Mouse (Mus musculus): ENCODE data around the gene Napb. TPM values are rescaled to one million over a fixed set of nuclear protein-coding genes. Genes with fewer than 3 reads are reported as not detected.

The Napb gene
- total RNA-seq, 2 experiments from 2014 or later = 4.3 to 6.2 TPM

DNA sequence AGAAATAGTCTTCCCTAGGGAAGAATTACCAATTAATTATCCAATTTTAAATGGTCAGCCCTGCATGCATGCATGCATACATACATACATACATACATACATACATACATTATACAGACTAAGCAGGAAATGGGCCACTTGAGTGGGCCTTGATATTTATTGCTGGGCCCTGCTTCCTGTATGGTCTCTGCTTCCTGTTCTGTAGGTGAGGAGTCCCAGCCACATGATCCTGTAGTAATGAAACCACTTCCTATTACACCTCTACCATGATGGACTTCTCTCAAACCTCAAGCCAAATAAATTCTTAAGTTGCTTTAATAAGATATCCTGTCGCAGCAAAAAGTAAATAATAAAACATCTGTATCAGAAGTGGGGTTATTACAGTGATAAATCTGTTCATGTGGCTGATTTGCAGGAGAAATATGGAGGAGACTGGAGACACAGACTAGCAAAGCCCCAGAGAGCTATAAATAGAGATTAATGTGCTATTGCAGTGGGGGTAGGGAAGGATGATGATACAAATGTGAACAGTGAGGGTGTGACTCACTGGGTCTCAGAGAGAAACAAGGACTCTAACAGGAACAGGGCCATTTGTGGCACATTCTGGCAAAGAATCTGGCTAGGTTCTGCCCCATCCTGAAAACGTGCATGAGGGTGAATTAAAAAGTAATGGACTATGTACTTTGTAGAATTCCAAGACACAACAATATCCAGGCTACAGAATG, 12.8 kb downstream of the Napb start:
- peak overlapping the region; percentile 61 for H3K27ac ChIP-seq
- no peak overlapping the region for H3K4me3 ChIP-seq
- DNase-seq = no peak
- intact Hi-C loops (cut with DNase I) = no loop called here
- TF ChIP-seq CTCF (IDR thresholded peaks at IDR 0.05) = no peak

DNA sequence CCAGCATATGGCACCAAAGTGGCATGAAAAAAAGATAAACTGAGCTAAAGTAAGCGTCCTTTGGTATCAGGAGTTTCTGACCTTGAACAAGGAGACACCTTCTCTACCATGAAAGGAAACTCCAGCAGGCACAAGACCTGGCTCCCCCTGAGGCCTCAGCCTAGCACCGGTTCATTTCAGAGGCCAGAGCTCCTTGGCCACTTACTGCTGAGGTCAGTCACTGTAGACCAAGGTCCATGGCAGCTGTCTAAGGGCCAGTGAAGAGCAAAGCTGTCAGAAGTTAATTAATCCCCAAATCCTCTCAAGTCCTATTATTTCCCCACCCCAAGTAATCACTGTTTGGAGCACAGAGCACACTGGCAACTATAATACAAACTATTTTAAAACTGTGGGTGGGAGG, 15.2 kb downstream of the Napb start:
- intact Hi-C loops (cut with DNase I) = no loop called here
- DNase-seq = no peak
- Histone ChIP-seq H3K27ac (peak overlapping the region; percentile 57), H3K4me3 (no peak overlapping the region)
- TF ChIP-seq CTCF (IDR thresholded peaks at IDR 0.05) = no peak

DNA sequence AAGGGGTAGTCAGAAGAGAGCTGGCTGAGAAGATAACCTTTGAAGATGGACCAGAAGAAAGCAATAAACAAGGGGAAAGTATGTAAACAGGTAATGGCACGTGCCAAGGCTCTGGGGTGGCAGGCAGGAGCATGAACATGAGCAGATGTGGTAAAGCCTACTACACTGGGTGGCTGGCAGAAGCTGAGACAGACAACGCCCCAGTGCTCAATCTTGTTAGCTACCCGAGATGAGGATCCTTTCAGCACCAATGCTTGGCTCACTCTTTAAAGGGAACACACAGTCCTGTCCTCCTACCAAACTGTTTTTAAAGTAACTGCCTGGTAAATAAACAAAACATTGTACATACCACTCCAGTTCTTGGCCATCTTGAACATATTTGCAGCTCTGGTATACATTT, 19.9 kb downstream of the Napb start:
- Histone ChIP-seq H3K27ac (peak overlapping the region; percentile 54), H3K4me3 (no peak overlapping the region)
- DNase-seq = peak; percentile 38
- TF ChIP-seq CTCF (IDR thresholded peaks at IDR 0.05) = no peak
- intact Hi-C loops (cut with DNase I) = no loop called here

DNA sequence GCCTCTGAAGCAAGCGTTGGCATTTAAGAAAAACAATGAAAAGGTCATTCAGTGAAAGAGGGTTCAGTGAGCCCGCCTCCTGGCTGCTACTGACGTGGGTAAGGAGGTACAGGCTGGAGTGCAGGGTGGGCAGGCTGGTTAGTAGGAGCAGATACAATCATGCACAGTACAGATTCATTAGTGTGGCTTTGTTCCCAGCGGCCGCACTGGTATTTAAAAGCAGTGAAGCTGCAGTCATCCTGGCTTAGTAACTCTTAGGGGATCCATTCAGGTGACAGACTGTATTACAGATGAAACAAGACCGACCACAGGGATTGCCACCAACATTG, 25.1 kb downstream of the Napb start:
- TF ChIP-seq CTCF (IDR thresholded peaks at IDR 0.05) = no peak

DNA sequence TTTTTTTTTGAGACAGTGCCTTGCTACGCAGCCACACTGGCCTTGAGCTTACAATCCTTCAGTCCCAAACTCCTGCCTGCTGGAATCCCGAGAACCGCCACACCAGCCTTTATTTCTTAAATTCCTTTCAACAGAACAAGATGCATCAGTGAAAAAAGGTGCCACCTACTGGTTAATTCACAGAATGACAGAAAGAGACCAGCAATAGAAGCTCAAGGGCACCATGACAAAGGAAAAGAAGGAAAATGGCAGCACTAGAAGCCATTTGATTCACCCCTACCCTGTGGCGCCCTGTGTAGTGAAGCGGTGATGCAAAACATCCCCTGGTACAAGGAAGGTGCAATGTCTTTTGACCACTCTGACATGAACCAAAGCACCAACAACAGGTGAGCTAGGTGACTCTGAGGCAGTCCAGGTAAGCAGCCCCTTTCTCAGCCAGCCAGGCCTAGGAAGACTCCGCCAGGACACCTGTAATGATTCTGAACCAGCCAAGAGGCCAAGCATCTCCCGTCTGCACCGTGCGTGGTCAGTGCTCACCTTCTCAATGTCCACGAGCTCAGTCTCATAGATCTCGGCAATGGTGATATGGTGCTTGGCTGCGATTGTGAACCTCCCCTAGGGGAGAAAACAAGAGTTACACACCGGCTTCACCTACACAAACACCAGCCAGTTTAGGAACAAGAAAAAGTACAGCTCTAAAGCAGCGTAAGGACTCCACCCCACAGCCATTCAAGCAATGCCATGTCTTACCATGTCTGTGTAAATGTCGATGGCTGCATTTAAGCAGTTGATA, 25.7 kb downstream of the Napb start:
- DNase-seq = no peak
- intact Hi-C loops (cut with DNase I) = no loop called here
- Histone ChIP-seq H3K4me3 (no peak overlapping the region), H3K27ac (no peak overlapping the region)
- peak; percentile 63 for TF ChIP-seq CTCF (IDR thresholded peaks at IDR 0.05)

More for the DNA sequence above, 25.1 kb downstream of the Napb start:
- DNase-seq = no peak
- intact Hi-C loops (cut with DNase I) = no loop called here
- no peak overlapping the region for H3K27ac ChIP-seq
- H3K4me3 ChIP-seq = no peak overlapping the region

DNA sequence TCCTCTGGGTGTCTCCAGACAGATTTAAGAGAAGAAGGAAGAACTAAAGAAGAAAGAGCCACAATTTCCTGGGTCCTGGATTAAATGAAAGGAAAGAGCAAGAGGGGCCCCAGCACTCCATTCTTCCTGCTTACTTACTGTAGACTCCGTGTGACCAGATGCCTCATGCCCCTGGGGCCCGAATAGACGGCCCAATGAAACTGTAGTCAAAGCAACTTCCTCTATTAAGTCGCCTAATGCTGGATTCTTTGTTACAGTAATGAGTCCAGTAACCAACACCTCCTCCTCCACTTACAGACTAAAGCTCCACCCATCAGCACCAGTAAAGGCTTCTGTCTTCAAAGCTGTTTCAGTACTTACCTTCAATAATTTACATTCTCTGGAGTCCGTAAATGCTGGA, 33.7 kb downstream of the Napb start:
- no peak for TF ChIP-seq CTCF (IDR thresholded peaks at IDR 0.05)
- intact Hi-C loops (cut with DNase I) = no loop called here
- no peak overlapping the region for H3K27ac ChIP-seq
- H3K4me3 ChIP-seq = no peak overlapping the region
- no peak for DNase-seq

DNA sequence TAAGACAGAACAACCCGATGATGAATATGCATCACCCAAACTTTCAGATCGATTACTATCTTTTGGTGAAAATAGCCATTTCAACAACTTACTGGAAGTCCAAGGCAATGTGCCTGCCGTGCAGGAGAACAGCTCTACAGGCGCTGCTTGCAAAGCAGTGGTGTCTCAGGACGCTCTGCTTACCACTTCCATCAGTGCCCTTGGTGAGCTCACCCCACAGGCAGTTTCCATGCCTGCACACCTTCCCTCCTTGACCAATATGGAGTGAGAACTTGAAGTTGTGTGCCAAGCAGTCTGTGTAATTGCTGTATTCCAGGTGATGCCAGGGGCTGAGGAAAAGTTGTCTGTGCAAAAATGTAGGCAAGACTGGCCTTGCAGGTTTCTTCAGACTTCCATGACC, 41.5 kb downstream of the Napb start:
- intact Hi-C loops (cut with DNase I) = no loop called here
- no peak for TF ChIP-seq CTCF (IDR thresholded peaks at IDR 0.05)
- H3K4me3 ChIP-seq = no peak overlapping the region
- no peak for DNase-seq
- H3K27ac ChIP-seq = no peak overlapping the region

DNA sequence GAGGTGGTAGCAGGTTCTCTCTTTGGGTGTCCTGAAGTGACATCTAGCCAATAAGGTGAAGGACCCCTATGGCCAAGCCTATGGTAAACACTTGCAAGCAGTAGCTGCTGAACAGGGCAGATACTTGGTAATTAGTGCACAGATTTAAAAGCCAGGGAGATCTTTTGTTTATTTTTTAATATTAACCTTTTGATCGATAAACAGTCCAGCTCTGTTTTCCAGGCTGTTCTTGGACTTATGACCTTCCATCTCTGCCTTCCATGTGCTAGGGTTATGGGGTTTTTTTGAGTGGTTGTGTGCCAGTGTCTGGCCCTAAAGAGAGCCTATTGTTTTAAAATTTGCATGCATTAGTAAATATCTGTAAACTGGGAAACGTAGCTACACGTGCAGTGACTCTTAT, 42.0 kb downstream of the Napb start:
- no peak overlapping the region for H3K4me3 ChIP-seq
- TF ChIP-seq CTCF (IDR thresholded peaks at IDR 0.05) = no peak
- no peak overlapping the region for H3K27ac ChIP-seq
- DNase-seq = no peak
- intact Hi-C loops (cut with DNase I) = no loop called here

DNA sequence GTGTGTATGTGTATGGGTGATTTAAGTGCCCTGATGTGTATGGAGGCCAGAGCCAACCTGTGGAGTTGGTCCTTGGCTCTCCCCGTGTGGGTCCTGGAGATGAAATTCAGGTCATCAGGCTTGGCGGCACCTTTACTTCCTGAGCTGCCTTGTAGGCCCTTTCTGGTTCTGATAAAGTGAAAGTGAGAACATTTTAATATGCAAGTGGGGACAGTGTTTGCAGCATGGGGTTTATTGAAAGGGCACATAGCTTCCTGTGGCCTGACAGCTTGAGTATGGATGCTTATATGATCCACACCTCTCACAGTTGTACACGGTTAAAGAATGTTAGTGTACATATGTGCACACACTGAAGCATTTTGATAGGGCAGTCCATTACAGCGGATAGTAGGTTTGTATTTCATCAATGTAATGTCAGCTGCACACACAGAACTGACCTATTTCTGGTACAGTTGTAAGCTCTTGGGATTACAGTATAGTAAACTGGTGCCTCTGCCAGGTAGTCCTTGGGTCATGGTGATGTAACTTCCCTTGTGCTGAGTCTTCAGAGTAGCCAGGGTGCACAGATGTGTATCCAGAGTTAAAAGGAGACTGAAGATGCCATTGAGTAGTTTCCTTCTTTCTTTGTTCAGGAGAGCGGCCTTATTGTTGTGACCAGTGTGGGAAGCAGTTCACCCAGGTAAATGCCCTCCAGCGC, 42.7 kb downstream of the Napb start:
- Histone ChIP-seq H3K4me3 (no peak overlapping the region), H3K27ac (no peak overlapping the region)
- TF ChIP-seq CTCF (IDR thresholded peaks at IDR 0.05) = no peak
- no peak for DNase-seq
- intact Hi-C loops (cut with DNase I) = no loop called here

DNA sequence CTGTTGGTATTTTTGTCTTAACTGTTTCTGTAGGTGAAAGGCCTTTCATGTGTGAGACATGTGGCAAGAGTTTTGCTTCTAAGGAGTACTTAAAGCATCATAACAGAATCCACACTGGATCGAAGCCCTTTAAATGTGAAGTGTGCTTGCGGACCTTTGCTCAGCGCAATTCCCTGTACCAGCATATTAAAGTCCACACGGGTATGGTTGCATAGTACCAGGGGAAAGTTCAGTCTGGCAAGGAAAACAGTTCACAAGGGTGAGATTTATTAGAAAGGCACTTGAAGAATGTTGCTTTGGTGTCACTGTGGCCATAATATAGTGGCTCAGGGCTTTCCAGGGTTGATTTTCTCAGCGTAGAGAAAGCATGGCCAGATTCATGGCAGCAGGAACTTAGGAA, 44.3 kb downstream of the Napb start:
- no peak overlapping the region for H3K4me3 ChIP-seq
- H3K27ac ChIP-seq = no peak overlapping the region
- no peak for DNase-seq
- TF ChIP-seq CTCF (IDR thresholded peaks at IDR 0.05) = no peak
- intact Hi-C loops (cut with DNase I) = no loop called here

DNA sequence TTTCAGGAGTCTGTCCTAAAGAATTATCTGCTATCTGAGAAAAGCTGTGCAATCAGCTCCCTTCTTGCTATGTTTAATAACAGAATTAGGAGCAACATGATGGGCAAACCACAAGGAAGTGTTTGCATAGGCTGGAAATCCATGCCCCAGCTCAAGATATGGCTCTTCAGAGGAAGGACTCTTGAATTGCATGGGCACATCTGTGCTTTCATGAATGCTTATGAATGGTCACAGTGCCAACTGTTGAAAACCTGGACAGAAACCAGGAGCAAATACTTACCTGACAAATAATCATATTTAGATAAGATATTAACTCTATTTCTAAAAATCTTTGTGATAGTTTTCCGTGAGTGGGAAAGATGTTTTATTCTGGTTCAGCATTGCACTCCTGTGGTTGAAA, 45.4 kb downstream of the Napb start:
- intact Hi-C loops (cut with DNase I) = no loop called here
- Histone ChIP-seq H3K4me3 (no peak overlapping the region), H3K27ac (no peak overlapping the region)
- TF ChIP-seq CTCF (IDR thresholded peaks at IDR 0.05) = no peak
- DNase-seq = no peak

DNA sequence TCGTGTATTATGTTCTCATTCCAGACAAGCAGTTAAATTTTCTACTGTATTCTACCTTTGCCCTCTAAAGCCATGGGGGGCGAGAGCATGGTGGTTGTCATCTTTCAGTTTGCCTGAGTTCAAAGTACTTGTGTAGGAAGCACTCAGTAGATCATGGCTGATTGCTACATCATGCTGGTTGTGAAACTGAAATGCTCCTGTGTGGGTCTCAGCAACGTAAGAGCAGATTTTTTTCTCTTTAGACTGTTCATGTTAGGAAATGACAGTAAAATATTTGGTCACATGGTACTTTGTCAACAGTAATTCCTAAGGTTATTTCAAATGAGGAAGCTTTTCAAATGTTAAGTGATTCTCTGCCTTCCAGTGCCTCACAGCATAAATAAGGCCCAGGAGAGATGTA, 46.6 kb downstream of the Napb start:
- no peak for TF ChIP-seq CTCF (IDR thresholded peaks at IDR 0.05)
- Histone ChIP-seq H3K27ac (no peak overlapping the region), H3K4me3 (no peak overlapping the region)
- DNase-seq = no peak
- intact Hi-C loops (cut with DNase I) = no loop called here

DNA sequence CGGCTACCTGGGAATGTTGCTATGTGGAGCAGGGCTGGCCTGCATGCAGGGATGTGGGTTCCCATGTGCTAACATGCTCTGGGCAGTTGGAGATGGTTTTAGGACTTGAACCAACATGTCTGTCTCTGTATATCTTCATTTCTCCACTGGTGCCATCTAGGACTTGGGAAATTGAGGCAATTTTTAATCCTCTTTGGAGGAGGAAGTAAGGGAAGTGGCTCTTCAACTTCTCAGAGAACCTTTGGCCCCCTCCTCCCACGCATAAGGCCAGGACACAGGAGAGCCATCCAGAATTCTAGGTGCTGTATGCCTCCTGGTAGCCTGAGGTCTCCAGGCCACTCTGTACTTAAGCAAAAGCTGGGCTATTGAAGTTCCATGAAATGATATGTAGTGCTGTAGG, 47.3 kb downstream of the Napb start:
- DNase-seq = no peak
- TF ChIP-seq CTCF (IDR thresholded peaks at IDR 0.05) = no peak
- intact Hi-C loops (cut with DNase I) = loop anchor here (5.0 kb wide), 2 partner anchors 47 to 67 kb away; partner anchors contain the start of genes Cstl1 and Napb
- Histone ChIP-seq H3K27ac (no peak overlapping the region), H3K4me3 (no peak overlapping the region)
